Mouse (Mus musculus) heart, embryonic 16.5 days (tissue): Measurements from ENCODE around the gene Chrnb4. TPM values are rescaled to one million over a fixed set of nuclear protein-coding genes. Genes with fewer than 3 reads are reported as not detected.

Source experiments
- ATAC-seq: fragments of 200-750 bp; cut with Nextera tagmentation; replicated peaks from 2 replicates; pipeline ENCODE4 v1.8.0; 2017; ENCODE audit warnings: moderate number of reproducible peaks; ENCODE audit not compliant: insufficient read depth, low FRiP score; ENCODE audit errors: extremely low read depth
- H3K27ac ChIP-seq: fragments of 300-500 bp; sonication (generic); 2 replicates; pipeline ENCODE4 v1.5.1; 2014; ENCODE audit warnings: mild to moderate bottlenecking, low read length, control low read depth, moderate library complexity
- H3K27me3 ChIP-seq: fragments of 300-500 bp; sonication (generic); 2 replicates; pipeline ENCODE4 v1.6.1; 2014; ENCODE audit warnings: low read length, mixed read lengths; ENCODE audit not compliant: control insufficient read depth, insufficient read depth
- H3K36me3 ChIP-seq: fragments of 300-500 bp; sonication (generic); 2 replicates; pipeline ENCODE4 v1.6.1; 2014; ENCODE audit not compliant: control insufficient read depth, insufficient read depth
- H3K4me1 ChIP-seq: fragments of 300-500 bp; sonication (generic); 2 replicates; pipeline ENCODE4 v1.6.1; 2014; ENCODE audit warnings: low read length, mixed read lengths; ENCODE audit not compliant: control insufficient read depth, insufficient read depth
- H3K4me2 ChIP-seq: fragments of 300-500 bp; sonication (generic); 2 replicates; pipeline ENCODE4 v1.6.1; 2014; ENCODE audit warnings: low read depth, mild to moderate bottlenecking, control low read depth, low read length
- H3K4me3 ChIP-seq: fragments of 300-500 bp; sonication (generic); 2 replicates; pipeline ENCODE4 v1.5.1; 2014; ENCODE audit warnings: mild to moderate bottlenecking, control low read depth, low read length
- H3K9ac ChIP-seq: fragments of 300-500 bp; sonication (generic); 2 replicates; pipeline ENCODE4 v1.6.1; 2014; ENCODE audit warnings: low read length, control low read depth
- H3K9me3 ChIP-seq: fragments of 300-500 bp; sonication (generic); replicated peaks from 2 replicates; pipeline ENCODE4 v1.6.1; 2016; ENCODE audit warnings: low read length; ENCODE audit not compliant: control insufficient read depth
- WGBS: fragments of 180-500 bp; shearing (Covaris S2); extraction: QIAGEN DNeasy Blood & Tissue Kit; methylation state at CpG from one replicate; pipeline ENCODE4 v1.1.7; 2014; 5-methylcytosine and 5-hydroxymethylcytosine counted together
- polyA plus RNA-seq: library from polyadenylated mRNA; unstranded; fragments of >200 nt; fragmentation: Nextera tagmentation; extraction: Ambion mirVana; gene quantifications from 2 replicates; pipeline ENCODE4 v1.2.1, GENCODE M21; 2015

Chrnb4 gene
- polyA plus RNA-seq: 0.11 and 0.29 TPM in 2 replicates

DNA sequence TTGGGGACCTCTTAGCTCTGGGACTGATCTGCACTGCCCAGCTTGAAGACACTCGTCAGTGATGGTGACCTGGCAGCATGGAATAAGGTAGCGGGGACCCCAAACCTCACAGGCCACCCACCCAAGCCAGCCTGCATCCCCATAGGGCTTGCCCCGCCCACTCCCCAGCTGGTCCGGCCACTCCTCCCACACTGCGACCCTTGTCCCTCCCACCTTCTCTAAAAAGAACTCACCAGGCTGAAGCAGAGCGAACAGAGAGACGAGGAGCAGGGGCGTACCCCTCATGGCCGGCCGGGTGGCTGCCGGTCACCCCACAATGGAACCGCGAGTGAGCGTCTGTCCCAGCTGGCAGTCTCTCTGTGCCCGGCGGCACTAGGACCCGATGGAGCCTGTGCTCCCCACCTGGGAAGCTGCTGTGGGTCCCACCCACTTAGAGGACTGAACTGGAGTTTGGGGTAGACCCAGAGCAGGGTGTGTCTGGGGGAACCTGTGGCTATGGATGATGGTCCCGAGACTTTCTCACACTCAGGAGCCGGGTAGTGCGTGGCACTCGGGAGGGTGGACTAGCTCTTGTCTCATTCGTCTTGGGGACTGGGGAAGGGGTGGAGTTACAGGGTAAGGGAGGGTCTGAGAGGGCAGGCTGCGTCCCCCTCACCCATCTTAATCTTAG lies at the start of gene Chrnb4:
TSS of gene Chrnb4 (minus strand) at position 569 of the 670 bp plus-strand sequence.
- WGBS: under 1% methylated on average over 23 of the region's 23 CpGs
- Histone ChIP-seq H3K36me3 (no peaks in the 10 kb centered on the region), H3K27ac (no peak within 1 kb of the TSS), H3K4me1 (0 out of 2 replicates have a peak, but pooled peaks cover 3% of the 10 kb centered on the region), H3K4me2 (peak within 1 kb of the TSS; percentile 94), H3K9ac (peak within 1 kb of the TSS; percentile 63), H3K9me3 (no peaks in the 10 kb centered on the region), H3K4me3 (peak within 1 kb of the TSS; percentile 55), H3K27me3 (0 out of 2 replicates have a peak, but pooled peaks cover 5% of the 10 kb centered on the region)
- ATAC-seq: peak; percentile 52; the same call in 1 of the 2 replicates

DNA sequence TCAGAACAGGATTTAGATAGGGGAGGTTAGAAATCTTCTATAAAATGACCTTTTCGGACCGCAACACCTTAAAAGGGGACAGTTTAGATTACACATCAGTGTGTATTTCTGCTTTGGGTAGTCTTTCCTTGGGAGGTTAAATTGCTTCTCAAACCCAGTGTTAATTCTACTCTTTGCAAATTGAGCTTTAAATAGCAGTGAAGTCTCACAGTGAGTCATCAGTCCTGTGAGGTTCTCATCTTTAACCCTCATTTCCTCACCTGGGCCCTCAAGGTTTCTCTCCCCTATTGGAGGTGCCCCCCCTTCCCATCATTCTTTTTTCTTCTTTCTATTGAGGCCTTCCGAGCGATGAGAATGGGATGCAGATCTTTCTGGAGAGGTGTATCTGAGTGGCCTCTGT lies 48.3 kb upstream of the Chrnb4 start:
- no peaks in the 10 kb centered on the region for H3K9me3 ChIP-seq
- no peaks in the 10 kb centered on the region for H3K27me3 ChIP-seq
- no peak for ATAC-seq
- H3K9ac ChIP-seq: no peak overlapping the region
- H3K27ac ChIP-seq: no peak overlapping the region
- H3K4me1 ChIP-seq: no peaks in the 10 kb centered on the region
- no peak overlapping the region for H3K4me3 ChIP-seq
- no peaks in the 10 kb centered on the region for H3K36me3 ChIP-seq
- no peak overlapping the region for H3K4me2 ChIP-seq
- WGBS: 84% methylated on average over 4 of the region's 4 CpGs

DNA sequence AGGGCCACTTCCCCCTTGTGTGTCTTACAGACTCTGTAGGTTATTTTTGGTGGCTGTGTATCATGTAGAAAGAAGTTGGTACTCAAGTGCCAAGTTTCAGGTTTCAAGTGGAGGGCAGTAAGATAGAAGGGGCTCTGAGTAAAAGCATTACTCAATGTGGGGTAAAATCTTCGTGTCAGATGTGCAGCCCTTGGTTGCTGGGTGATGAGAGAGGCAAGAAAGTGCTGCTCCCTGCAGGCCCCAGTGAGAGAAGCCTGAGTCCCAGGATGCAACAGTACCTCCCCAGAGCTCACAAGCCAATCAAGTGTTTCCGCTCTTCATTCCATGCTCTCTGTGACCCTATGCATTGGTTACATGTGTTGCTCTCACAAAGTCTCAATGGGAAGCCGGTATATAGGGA lies 47.5 kb upstream of the Chrnb4 start:
- Histone ChIP-seq H3K4me3 (no peak overlapping the region), H3K4me1 (no peaks in the 10 kb centered on the region), H3K27ac (no peak overlapping the region), H3K4me2 (no peak overlapping the region), H3K9me3 (no peaks in the 10 kb centered on the region), H3K27me3 (no peaks in the 10 kb centered on the region), H3K36me3 (no peaks in the 10 kb centered on the region), H3K9ac (no peak overlapping the region)
- ATAC-seq: no peak
- 56% methylated on average over 3 of the region's 3 CpGs for WGBS

DNA sequence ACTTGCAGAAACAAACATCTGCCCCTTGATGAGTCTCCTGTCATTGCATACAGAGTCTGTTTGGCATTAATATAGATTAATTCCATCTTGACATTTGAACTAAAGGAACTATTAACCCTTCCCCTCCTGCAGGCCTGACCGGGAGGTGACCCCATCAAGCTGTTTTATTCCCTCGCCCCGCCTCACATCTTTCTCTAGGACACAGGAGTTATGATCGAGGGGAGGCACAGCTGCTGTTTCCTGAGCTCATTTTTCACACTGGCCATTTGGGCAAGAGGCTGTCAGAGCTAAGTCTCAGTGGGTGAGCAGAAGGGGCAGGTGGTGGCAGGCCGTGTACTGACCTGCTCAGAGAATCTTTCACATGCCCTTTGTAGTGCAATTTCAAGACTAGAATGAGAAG lies 41.6 kb upstream of the Chrnb4 start:
- Histone ChIP-seq H3K9ac (no peak overlapping the region), H3K4me3 (no peak overlapping the region), H3K27me3 (no peaks in the 10 kb centered on the region), H3K27ac (no peak overlapping the region), H3K9me3 (no peaks in the 10 kb centered on the region), H3K4me1 (no peaks in the 10 kb centered on the region), H3K4me2 (no peak overlapping the region), H3K36me3 (no peaks in the 10 kb centered on the region)
- no peak for ATAC-seq
- 40% methylated on average over 5 of the region's 5 CpGs for WGBS

DNA sequence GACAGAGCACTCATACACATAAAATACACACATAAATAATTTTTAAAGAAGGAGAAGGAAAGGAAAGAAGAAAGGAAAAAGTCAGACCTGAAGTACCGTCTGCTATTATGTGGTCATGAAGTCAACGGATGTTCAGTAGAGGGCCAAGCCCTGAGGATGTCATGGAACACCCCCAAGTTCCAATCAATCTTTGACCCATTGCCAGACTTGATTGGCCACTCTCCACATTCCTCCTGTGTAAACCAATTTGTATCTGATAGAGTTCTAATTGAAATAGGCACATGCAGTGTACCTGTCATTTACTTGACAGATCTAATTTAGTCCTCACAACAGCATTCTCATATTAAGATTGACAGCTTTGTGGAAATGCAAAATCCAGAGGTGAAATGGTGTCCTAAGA lies 40.6 kb upstream of the Chrnb4 start:
- no peak for ATAC-seq
- Histone ChIP-seq H3K4me3 (no peak overlapping the region), H3K27ac (no peak overlapping the region), H3K4me2 (no peak overlapping the region), H3K36me3 (no peaks in the 10 kb centered on the region), H3K9me3 (no peaks in the 10 kb centered on the region), H3K4me1 (no peaks in the 10 kb centered on the region), H3K27me3 (no peaks in the 10 kb centered on the region), H3K9ac (no peak overlapping the region)
- 85% methylated on average over 2 of the region's 2 CpGs for WGBS

DNA sequence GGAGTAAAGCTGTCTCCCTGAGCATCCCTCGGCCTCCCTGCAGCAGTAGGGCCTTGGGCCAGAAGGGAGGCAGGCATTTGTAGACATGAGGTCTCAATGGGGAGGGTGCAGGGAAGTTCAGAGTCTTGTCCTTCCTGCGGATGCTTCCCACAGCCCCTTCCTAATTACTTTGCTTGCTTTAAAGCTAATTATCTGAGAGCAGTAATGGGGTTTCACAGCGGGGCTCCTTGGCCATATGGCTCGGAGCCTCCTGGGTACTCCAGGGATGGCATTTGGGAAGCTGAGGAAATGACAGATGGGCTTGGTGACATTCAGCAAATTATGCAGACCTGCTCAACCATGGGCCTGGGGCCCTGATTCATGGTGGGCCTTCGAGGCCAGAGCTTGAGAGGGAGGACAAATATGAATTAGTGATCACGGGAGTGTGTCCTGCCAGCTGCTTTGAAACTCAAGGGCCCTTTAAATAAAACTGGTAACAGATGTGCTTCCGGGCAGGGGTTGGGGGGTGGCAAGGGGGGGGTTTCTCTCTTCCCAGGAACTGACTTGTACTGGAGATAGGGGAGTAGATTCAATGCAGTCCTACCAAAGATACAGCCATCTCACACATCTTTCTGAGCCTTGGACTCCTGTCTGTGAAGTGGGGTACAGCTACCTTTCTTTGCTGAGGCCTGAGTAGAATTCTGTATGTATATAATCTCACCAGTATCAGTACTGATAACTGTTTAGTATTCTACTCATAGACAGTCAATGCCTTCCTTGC lies 34.8 kb upstream of the Chrnb4 start:
- 34% methylated on average over 7 of the region's 7 CpGs for WGBS
- no peaks in the 10 kb centered on the region for H3K4me1 ChIP-seq
- no peaks in the 10 kb centered on the region for H3K36me3 ChIP-seq
- H3K4me3 ChIP-seq: no peak overlapping the region
- H3K9ac ChIP-seq: no peak overlapping the region
- no peaks in the 10 kb centered on the region for H3K9me3 ChIP-seq
- H3K27me3 ChIP-seq: no peaks in the 10 kb centered on the region
- no peak overlapping the region for H3K4me2 ChIP-seq
- no peak overlapping the region for H3K27ac ChIP-seq
- ATAC-seq: no peak

DNA sequence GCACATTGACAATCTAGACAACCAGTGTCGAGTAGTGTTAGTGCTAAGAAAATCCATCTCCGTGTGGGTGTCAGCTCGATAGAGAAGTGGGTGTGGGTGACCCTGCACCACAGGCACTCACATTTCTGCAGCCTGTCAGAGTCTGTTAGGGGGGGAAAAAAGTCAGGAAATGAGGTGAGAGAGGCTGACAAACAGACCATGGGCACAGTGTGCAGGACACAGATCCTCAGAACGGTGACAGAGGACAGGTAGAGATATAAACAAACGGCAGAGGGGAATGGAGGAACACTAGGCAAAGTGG lies 19.3 kb upstream of the Chrnb4 start:
- Histone ChIP-seq H3K4me3 (no peak overlapping the region), H3K36me3 (no peaks in the 10 kb centered on the region), H3K4me2 (no peak overlapping the region), H3K27ac (no peak overlapping the region), H3K4me1 (no peaks in the 10 kb centered on the region), H3K9ac (no peak overlapping the region), H3K9me3 (no peaks in the 10 kb centered on the region), H3K27me3 (no peaks in the 10 kb centered on the region)
- WGBS: 15% methylated on average over 5 of the region's 5 CpGs
- no peak for ATAC-seq

DNA sequence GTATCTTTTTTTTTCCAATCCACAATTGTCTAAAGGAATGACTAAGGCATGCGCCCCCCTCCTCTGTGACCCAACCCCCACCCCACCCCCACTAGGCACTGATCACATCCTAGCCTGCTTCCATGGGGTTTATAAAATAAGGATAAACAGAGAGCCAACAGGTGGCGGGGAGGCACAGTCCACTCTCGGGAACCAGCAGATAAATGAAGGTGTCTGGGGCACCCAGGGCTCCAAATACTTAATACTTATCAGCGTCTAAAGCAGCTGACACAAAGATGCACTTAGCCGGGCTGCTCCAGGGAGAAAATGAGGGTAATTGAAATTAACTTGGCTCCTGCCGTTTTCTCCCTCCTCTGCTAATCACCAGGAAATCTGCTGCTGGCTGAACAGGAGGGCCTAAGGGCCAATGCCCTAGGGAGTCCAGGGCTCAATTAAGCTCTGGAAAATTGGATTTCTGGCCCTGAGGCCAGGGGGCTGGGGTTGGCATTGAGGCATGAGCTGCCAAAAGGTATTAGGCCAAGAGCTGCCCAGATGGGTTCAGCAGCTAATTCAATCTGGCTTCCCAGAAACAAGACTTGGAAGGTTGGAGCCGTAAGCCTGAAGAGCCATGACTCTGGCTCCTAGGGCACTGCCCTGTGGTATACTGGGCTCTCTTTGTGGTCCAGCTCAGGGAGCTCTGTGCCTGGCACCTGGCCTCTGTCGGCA lies 18.8 kb upstream of the Chrnb4 start:
- no peak overlapping the region for H3K27ac ChIP-seq

DNA sequence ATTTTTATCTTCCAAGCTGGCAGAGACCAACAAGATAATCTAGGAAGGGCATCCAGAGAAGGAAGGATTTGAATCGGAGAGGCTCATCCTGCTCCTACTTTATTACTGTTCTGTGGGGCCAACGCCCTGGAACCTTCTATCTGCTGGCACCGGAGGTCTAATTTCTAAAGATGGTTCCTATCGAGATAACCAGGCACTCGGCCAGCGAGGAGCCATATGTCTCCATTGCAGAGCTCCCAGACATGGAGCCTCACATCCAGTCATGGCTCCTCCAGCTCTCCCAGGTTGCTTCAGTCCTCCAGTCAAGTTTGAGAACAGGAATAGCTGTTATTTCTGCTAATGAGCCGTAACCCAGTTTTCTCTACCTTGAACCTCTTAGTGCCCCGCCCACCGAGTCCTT lies 16.7 kb upstream of the Chrnb4 start:
- 76% methylated on average over 9 of the region's 9 CpGs for WGBS
- Histone ChIP-seq H3K4me2 (no peak overlapping the region), H3K36me3 (no peaks in the 10 kb centered on the region), H3K9me3 (no peaks in the 10 kb centered on the region), H3K9ac (no peak overlapping the region), H3K4me3 (no peak overlapping the region), H3K27me3 (no peaks in the 10 kb centered on the region), H3K27ac (no peak overlapping the region), H3K4me1 (no peaks in the 10 kb centered on the region)
- no peak for ATAC-seq

More for the DNA sequence above, 18.8 kb upstream of the Chrnb4 start:
- H3K4me2 ChIP-seq: no peak overlapping the region
- no peaks in the 10 kb centered on the region for H3K4me1 ChIP-seq
- H3K4me3 ChIP-seq: no peak overlapping the region
- H3K9ac ChIP-seq: no peak overlapping the region
- 27% methylated on average over 8 of the region's 8 CpGs for WGBS
- no peaks in the 10 kb centered on the region for H3K9me3 ChIP-seq
- no peaks in the 10 kb centered on the region for H3K27me3 ChIP-seq
- H3K36me3 ChIP-seq: no peaks in the 10 kb centered on the region
- no peak; the same call in 1 of the 2 replicates for ATAC-seq
